Mouse (Mus musculus) gastrocnemius, adult 8-10 months (tissue): ENCODE measurements around the gene Zswim4. TPM values are rescaled to one million over a fixed set of nuclear protein-coding genes. Genes with fewer than 3 reads are reported as not detected.

Source experiments
- DNase-seq, 2 experiments: peaks; one replicate each; pipeline ENCODE4 v3.0.0; 2022; ENCODE audit warnings: low spot score in 2 of 2
- total RNA-seq, 4 experiments: library from RNA; stranded (reverse); gene quantifications; 2 replicates each; pipeline ENCODE4 v1.2.4; 2022

The Zswim4 gene
- total RNA-seq, 4 experiments from 2014 or later, result 6.8 to 7.9 (median 7.0) TPM

- DNase-seq, result peak; percentile 80 to 83
Observed at GRCm38 (mm10) chr8:84200652-84201544, 36.0 kb downstream of the Zswim4 start.

GRCm38 (mm10) chr8:84200126-84200555, 36.7 kb downstream of the Zswim4 start:
- peak in 1 of 2 experiments; percentile 35 for DNase-seq

- no peak for DNase-seq
Observed at GRCm38 (mm10) chr8:84199348-84200125, 37.3 kb downstream of the Zswim4 start.

- no peak for DNase-seq
Observed at GRCm38 (mm10) chr8:84198871-84199270, 38.0 kb downstream of the Zswim4 start.

- peak; percentile 84 to 88 for DNase-seq
Observed at GRCm38 (mm10) chr8:84197922-84198774, 38.7 kb downstream of the Zswim4 start.

GRCm38 (mm10) chr8:84197141-84197921, 39.5 kb downstream of the Zswim4 start:
- DNase-seq, result peak; percentile 74 to 81

GRCm38 (mm10) chr8:84194224-84194743, 42.6 kb downstream of the Zswim4 start:
- DNase-seq, result no peak

- no peak for DNase-seq
Observed at GRCm38 (mm10) chr8:84193566-84193965, 43.3 kb downstream of the Zswim4 start.

GRCm38 (mm10) chr8:84193161-84193560, 43.7 kb downstream of the Zswim4 start:
- DNase-seq, result no peak

GRCm38 (mm10) chr8:84192555-84192954, 44.3 kb downstream of the Zswim4 start:
- DNase-seq, result peak; percentile 64 to 76

- peak; percentile 67 to 82 for DNase-seq
Observed at GRCm38 (mm10) chr8:84192023-84192422, 44.8 kb downstream of the Zswim4 start.

- DNase-seq, result no peak
Observed at GRCm38 (mm10) chr8:84190191-84190867, 46.5 kb downstream of the Zswim4 start.

- DNase-seq, result peak; percentile 50 to 61
Observed at GRCm38 (mm10) chr8:84189603-84190002, 47.3 kb downstream of the Zswim4 start.

- DNase-seq, result no peak
Observed at GRCm38 (mm10) chr8:84188671-84189070, 48.2 kb downstream of the Zswim4 start.

GRCm38 (mm10) chr8:84187065-84187755, 49.6 kb downstream of the Zswim4 start:
- DNase-seq, result peak in 1 of 2 experiments; percentile 46

- peak; percentile 65 to 68 for DNase-seq
Observed at GRCm38 (mm10) chr8:84186547-84186946, 50.3 kb downstream of the Zswim4 start.

GRCm38 (mm10) chr8:84185117-84185516, 51.7 kb downstream of the Zswim4 start, which contains the start of gene Nanos3:
TSS of gene Nanos3 (minus strand) at chr8:84185217.
- DNase-seq, result no peak

GRCm38 (mm10) chr8:84184085-84185043, 52.5 kb downstream of the Zswim4 start:
- no peak for DNase-seq
